Mouse (Mus musculus): ENCODE data around the gene Naa80. TPM values are rescaled to one million over a fixed set of nuclear protein-coding genes. Genes with fewer than 3 reads are reported as not detected.
A peak's percentile ranks its signal among the peaks of the same experiment; 100 is the strongest.

Gene Naa80
- polyA plus RNA-seq, 1 experiment from 2014 or later, result 19.2 TPM

GRCm38 (mm10) chr9:107607036-107607435, 28.3 kb downstream of the Naa80 start:
- H3K9me3 ChIP-seq (ENCODE audit: control insufficient read depth, low read length), result no peaks in the 10 kb centered on the region
- peaks cover 62% of the 10 kb centered on the region for H3K4me1 ChIP-seq (ENCODE audit: control insufficient read depth, insufficient read depth, low read length)
- ATAC-seq, result peak; percentile 4
- H3K27me3 ChIP-seq (replicated peaks; ENCODE audit: control insufficient read depth, insufficient read depth, low read length), result no peaks in the 10 kb centered on the region
- H3K36me3 ChIP-seq (ENCODE audit: control insufficient read depth, insufficient read depth, low read length), result no peaks in the 10 kb centered on the region
- H3K4me3 ChIP-seq (ENCODE audit: low read length), result peak overlapping the region; percentile 49
- H3K27ac ChIP-seq (ENCODE audit: low read length), result peak overlapping the region; percentile 92
- H3K4me2 ChIP-seq (ENCODE audit: low read depth, low read length), result peak overlapping the region; percentile 43
- WGBS, result 52% methylated on average over 2 of the region's 2 CpGs
- peak overlapping the region; percentile 73 for H3K9ac ChIP-seq (ENCODE audit: low read depth, low read length)

- Histone ChIP-seq H3K9ac (ENCODE audit: low read depth, low read length) (peak overlapping the region; percentile 73), H3K36me3 (ENCODE audit: control insufficient read depth, insufficient read depth, low read length) (no peaks in the 10 kb centered on the region), H3K9me3 (ENCODE audit: control insufficient read depth, low read length) (no peaks in the 10 kb centered on the region), H3K27me3 (replicated peaks; ENCODE audit: control insufficient read depth, insufficient read depth, low read length) (no peaks in the 10 kb centered on the region), H3K4me1 (ENCODE audit: control insufficient read depth, insufficient read depth, low read length) (peaks cover 60% of the 10 kb centered on the region), H3K27ac (ENCODE audit: low read length) (peak overlapping the region; percentile 92), H3K4me2 (ENCODE audit: low read depth, low read length) (peak overlapping the region; percentile 43), H3K4me3 (ENCODE audit: low read length) (no peak overlapping the region)
- no peak for ATAC-seq
- WGBS, result 53% methylated on average over 9 of the region's 9 CpGs
Measured at GRCm38 (mm10) chr9:107607653-107608245, 29.1 kb downstream of the Naa80 start.

GRCm38 (mm10) chr9:107608741-107609432, 30.2 kb downstream of the Naa80 start, which contains the start of gene Sema3b:
Gene Sema3b, minus strand, starts transcription at chr9:107609229.
- Histone ChIP-seq H3K4me3 (ENCODE audit: low read length) (no peak within 1 kb of the TSS), H3K9me3 (ENCODE audit: control insufficient read depth, low read length) (no peaks in the 10 kb centered on the region), H3K27me3 (replicated peaks; ENCODE audit: control insufficient read depth, insufficient read depth, low read length) (no peaks in the 10 kb centered on the region), H3K27ac (ENCODE audit: low read length) (peak within 1 kb of the TSS; percentile 92), H3K4me2 (ENCODE audit: low read depth, low read length) (peak within 1 kb of the TSS; percentile 24; the same call in 1 of the 2 replicates), H3K9ac (ENCODE audit: low read depth, low read length) (peak within 1 kb of the TSS; percentile 73), H3K4me1 (ENCODE audit: control insufficient read depth, insufficient read depth, low read length) (peaks cover 55% of the 10 kb centered on the region), H3K36me3 (ENCODE audit: control insufficient read depth, insufficient read depth, low read length) (no peaks in the 10 kb centered on the region)
- 44% methylated on average over 12 of the region's 12 CpGs for WGBS
- no peak for ATAC-seq

GRCm38 (mm10) chr9:107609433-107609830, 30.7 kb downstream of the Naa80 start:
- Histone ChIP-seq H3K36me3 (ENCODE audit: control insufficient read depth, insufficient read depth, low read length) (no peaks in the 10 kb centered on the region; the same call in 1 of the 2 replicates), H3K27ac (ENCODE audit: low read length) (no peak overlapping the region; the same call in 1 of the 2 replicates), H3K4me3 (ENCODE audit: low read length) (no peak overlapping the region), H3K4me2 (ENCODE audit: low read depth, low read length) (no peak overlapping the region), H3K9ac (ENCODE audit: low read depth, low read length) (0 out of 2 replicates have a peak overlapping the region, but pooled peaks have one; percentile 2), H3K9me3 (ENCODE audit: control insufficient read depth, low read length) (no peaks in the 10 kb centered on the region), H3K4me1 (ENCODE audit: control insufficient read depth, insufficient read depth, low read length) (peaks cover 50% of the 10 kb centered on the region), H3K27me3 (replicated peaks; ENCODE audit: control insufficient read depth, insufficient read depth, low read length) (no peaks in the 10 kb centered on the region)
- no peak for ATAC-seq
- 72% methylated on average over 4 of the region's 4 CpGs for WGBS

- 69% methylated on average over 6 of the region's 6 CpGs for WGBS
- peak overlapping the region; percentile 45 for H3K4me3 ChIP-seq (ENCODE audit: low read length)
- peak overlapping the region; percentile 93 for H3K27ac ChIP-seq (ENCODE audit: low read length)
- H3K27me3 ChIP-seq (replicated peaks; ENCODE audit: control insufficient read depth, insufficient read depth, low read length), result no peaks in the 10 kb centered on the region
- no peaks in the 10 kb centered on the region for H3K9me3 ChIP-seq (ENCODE audit: control insufficient read depth, low read length)
- no peak for ATAC-seq
- peak overlapping the region; percentile 84; the same call in 1 of the 2 replicates for H3K4me2 ChIP-seq (ENCODE audit: low read depth, low read length)
- peak overlapping the region; percentile 75 for H3K9ac ChIP-seq (ENCODE audit: low read depth, low read length)
- peaks cover 45% of the 10 kb centered on the region for H3K4me1 ChIP-seq (ENCODE audit: control insufficient read depth, insufficient read depth, low read length)
- peaks cover 15% of the 10 kb centered on the region for H3K36me3 ChIP-seq (ENCODE audit: control insufficient read depth, insufficient read depth, low read length)
Measured at GRCm38 (mm10) chr9:107611456-107612190, 32.9 kb downstream of the Naa80 start.

- Histone ChIP-seq H3K9ac (ENCODE audit: low read depth, low read length) (peak overlapping the region; percentile 75), H3K27ac (ENCODE audit: low read length) (peak overlapping the region; percentile 93), H3K36me3 (ENCODE audit: control insufficient read depth, insufficient read depth, low read length) (peaks cover 15% of the 10 kb centered on the region), H3K4me3 (ENCODE audit: low read length) (peak overlapping the region; percentile 45), H3K4me1 (ENCODE audit: control insufficient read depth, insufficient read depth, low read length) (peaks cover 38% of the 10 kb centered on the region), H3K9me3 (ENCODE audit: control insufficient read depth, low read length) (no peaks in the 10 kb centered on the region), H3K27me3 (replicated peaks; ENCODE audit: control insufficient read depth, insufficient read depth, low read length) (no peaks in the 10 kb centered on the region), H3K4me2 (ENCODE audit: low read depth, low read length) (peak overlapping the region; percentile 84)
- ATAC-seq, result peak; percentile 92
- WGBS, result 4% methylated on average over 45 of the region's 48 CpGs
Measured at GRCm38 (mm10) chr9:107612191-107612944, 33.7 kb downstream of the Naa80 start.

- Histone ChIP-seq H3K27me3 (replicated peaks; ENCODE audit: control insufficient read depth, insufficient read depth, low read length) (no peaks in the 10 kb centered on the region), H3K4me3 (ENCODE audit: low read length) (peak overlapping the region; percentile 45), H3K36me3 (ENCODE audit: control insufficient read depth, insufficient read depth, low read length) (peaks cover 15% of the 10 kb centered on the region), H3K4me2 (ENCODE audit: low read depth, low read length) (peak overlapping the region; percentile 84), H3K9me3 (ENCODE audit: control insufficient read depth, low read length) (no peaks in the 10 kb centered on the region), H3K27ac (ENCODE audit: low read length) (peak overlapping the region; percentile 93), H3K9ac (ENCODE audit: low read depth, low read length) (peak overlapping the region; percentile 75), H3K4me1 (ENCODE audit: control insufficient read depth, insufficient read depth, low read length) (peaks cover 34% of the 10 kb centered on the region)
- 7% methylated on average over 12 of the region's 12 CpGs for WGBS
- peak; percentile 34 for ATAC-seq
Measured at GRCm38 (mm10) chr9:107612945-107613569, 34.4 kb downstream of the Naa80 start.

GRCm38 (mm10) chr9:107615035-107615434, 36.3 kb downstream of the Naa80 start:
- Histone ChIP-seq H3K27me3 (replicated peaks; ENCODE audit: control insufficient read depth, insufficient read depth, low read length) (no peaks in the 10 kb centered on the region), H3K9me3 (ENCODE audit: control insufficient read depth, low read length) (no peaks in the 10 kb centered on the region), H3K36me3 (ENCODE audit: control insufficient read depth, insufficient read depth, low read length) (peaks cover 18% of the 10 kb centered on the region), H3K4me1 (ENCODE audit: control insufficient read depth, insufficient read depth, low read length) (peaks cover 39% of the 10 kb centered on the region), H3K4me2 (ENCODE audit: low read depth, low read length) (no peak overlapping the region), H3K9ac (ENCODE audit: low read depth, low read length) (no peak overlapping the region), H3K4me3 (ENCODE audit: low read length) (no peak overlapping the region), H3K27ac (ENCODE audit: low read length) (no peak overlapping the region)
- 70% methylated on average over 4 of the region's 4 CpGs for WGBS
- ATAC-seq, result no peak
